Mouse (Mus musculus) liver, embryonic 11.5 days (tissue): ENCODE data around the gene Grin2d. TPM values are rescaled to one million over a fixed set of nuclear protein-coding genes. Genes with fewer than 3 reads are reported as not detected.

Experiments
- ATAC-seq: fragments of 200-750 bp; cut with Nextera tagmentation; replicated peaks from 2 replicates; pipeline ENCODE4 v1.8.0; 2017; ENCODE audit warnings: moderate number of reproducible peaks, mild to moderate bottlenecking, moderate TSS enrichment, moderate library complexity; ENCODE audit not compliant: low FRiP score
- DNase-seq: peaks from one replicate; pipeline ENCODE4 v3.0.0-alpha.2; 2017; ENCODE audit warnings: low spot score
- H3K27ac ChIP-seq: fragments of 300-500 bp; sonication (generic); 2 replicates; pipeline ENCODE4 v1.5.1; 2014; ENCODE audit warnings: mild to moderate bottlenecking, low read depth, low read length, control low read depth
- H3K27me3 ChIP-seq: fragments of 300-500 bp; sonication (generic); replicated peaks from 2 replicates; pipeline ENCODE4 v1.6.1; 2014; ENCODE audit warnings: low read length, mixed read lengths; ENCODE audit not compliant: control insufficient read depth, insufficient read depth
- H3K36me3 ChIP-seq: fragments of 300-500 bp; sonication (generic); 2 replicates; pipeline ENCODE4 v1.6.1; 2014; ENCODE audit warnings: mild to moderate bottlenecking, low read length, moderate library complexity, mixed read lengths; ENCODE audit not compliant: control insufficient read depth, insufficient read depth
- H3K4me1 ChIP-seq: fragments of 300-500 bp; sonication (generic); replicated peaks from 2 replicates; pipeline ENCODE4 v1.6.1; 2014; ENCODE audit warnings: low read length, mixed read lengths; ENCODE audit not compliant: control insufficient read depth, insufficient read depth
- H3K4me2 ChIP-seq: fragments of 300-500 bp; sonication (generic); 2 replicates; pipeline ENCODE4 v1.6.1; 2014; ENCODE audit warnings: mild to moderate bottlenecking, control low read depth, moderate library complexity
- H3K4me3 ChIP-seq: fragments of 300-500 bp; sonication (generic); 2 replicates; pipeline ENCODE4 v1.5.1; 2014; ENCODE audit warnings: low read depth, low read length, control low read depth
- H3K9ac ChIP-seq: fragments of 300-500 bp; sonication (generic); 2 replicates; pipeline ENCODE4 v1.6.1; 2014; ENCODE audit warnings: low read depth, low read length, control low read depth
- H3K9me3 ChIP-seq: fragments of 300-500 bp; sonication (generic); 2 replicates; pipeline ENCODE4 v1.6.1; 2016; ENCODE audit warnings: low read length, inconsistent platforms, mixed read lengths; ENCODE audit not compliant: control insufficient read depth
- WGBS: fragments of 180-500 bp; shearing (Covaris S2); extraction: QIAGEN DNeasy Blood & Tissue Kit; methylation state at CpG from one replicate; pipeline ENCODE4 v1.1.7; 2014; 5-methylcytosine and 5-hydroxymethylcytosine counted together
- polyA plus RNA-seq: library from polyadenylated mRNA; unstranded; fragments of >200 nt; fragmentation: Nextera tagmentation; extraction: Ambion mirVana; gene quantifications from 2 replicates; pipeline ENCODE4 v1.2.1, GENCODE M21; 2014

Grin2d gene
- polyA plus RNA-seq, 1 experiment from 2014 or later, result 0.23 TPM

DNA sequence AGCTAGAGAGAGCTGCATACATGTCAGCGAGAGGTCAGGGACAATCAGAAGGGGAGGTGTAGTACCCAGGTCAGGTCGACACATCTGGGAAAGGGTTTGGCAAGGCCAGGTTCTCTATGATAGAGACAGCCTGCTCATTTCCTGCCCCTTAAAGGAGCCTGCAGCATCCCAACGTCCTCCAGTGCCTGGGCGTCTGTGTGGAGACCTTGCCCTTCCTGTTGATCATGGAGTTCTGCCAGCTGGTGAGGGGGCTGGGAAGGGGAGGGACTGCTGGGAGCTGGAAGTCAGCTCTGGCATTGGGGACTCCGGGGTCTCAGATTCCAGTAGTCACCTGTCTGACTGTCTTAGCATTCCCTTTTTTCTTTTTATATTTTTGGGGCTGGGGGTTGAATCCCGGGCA, 87.5 kb downstream of the Grin2d start:
- H3K27me3 ChIP-seq, result peaks cover 73% of the 10 kb centered on the region
- no peaks in the 10 kb centered on the region for H3K36me3 ChIP-seq
- DNase-seq (no peak), ATAC-seq (no peak)
- H3K4me3 ChIP-seq, result no peak overlapping the region
- H3K9ac ChIP-seq, result no peak overlapping the region
- 63% methylated on average over 6 of the region's 6 CpGs for WGBS
- H3K4me2 ChIP-seq, result no peak overlapping the region
- no peaks in the 10 kb centered on the region for H3K9me3 ChIP-seq
- H3K27ac ChIP-seq, result no peak overlapping the region
- peaks cover 6% of the 10 kb centered on the region; the same call in 1 of the 2 replicates for H3K4me1 ChIP-seq

DNA sequence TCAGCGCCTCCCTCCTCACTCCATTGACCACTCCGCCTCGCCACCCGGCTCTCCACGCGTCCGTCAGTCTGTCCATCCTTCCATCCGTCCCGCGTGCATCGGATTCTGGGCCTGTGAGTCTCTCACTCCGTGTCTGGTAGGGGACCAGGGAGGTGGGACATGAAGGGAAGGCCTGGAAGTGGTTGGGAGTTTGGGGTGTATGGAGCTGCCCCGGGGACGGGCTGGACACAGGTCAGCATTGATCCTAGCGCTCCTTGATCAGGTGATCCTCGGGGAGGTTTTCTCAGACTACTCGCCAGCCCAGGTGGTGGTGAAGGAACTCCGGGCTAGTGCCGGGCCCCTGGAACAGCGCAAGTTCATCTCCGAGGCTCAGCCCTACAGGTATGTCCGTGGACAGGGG, 90.5 kb downstream of the Grin2d start:
- H3K9me3 ChIP-seq, result no peaks in the 10 kb centered on the region
- H3K36me3 ChIP-seq, result no peaks in the 10 kb centered on the region
- WGBS, result 67% methylated on average over 22 of the region's 22 CpGs
- peaks cover 6% of the 10 kb centered on the region; the same call in 1 of the 2 replicates for H3K4me1 ChIP-seq
- ATAC-seq (no peak), DNase-seq (no peak)
- H3K27ac ChIP-seq, result no peak overlapping the region
- H3K9ac ChIP-seq, result no peak overlapping the region
- peak overlapping the region; percentile 24; the same call in 1 of the 2 replicates for H3K4me2 ChIP-seq
- peaks cover 68% of the 10 kb centered on the region for H3K27me3 ChIP-seq
- no peak overlapping the region for H3K4me3 ChIP-seq

DNA sequence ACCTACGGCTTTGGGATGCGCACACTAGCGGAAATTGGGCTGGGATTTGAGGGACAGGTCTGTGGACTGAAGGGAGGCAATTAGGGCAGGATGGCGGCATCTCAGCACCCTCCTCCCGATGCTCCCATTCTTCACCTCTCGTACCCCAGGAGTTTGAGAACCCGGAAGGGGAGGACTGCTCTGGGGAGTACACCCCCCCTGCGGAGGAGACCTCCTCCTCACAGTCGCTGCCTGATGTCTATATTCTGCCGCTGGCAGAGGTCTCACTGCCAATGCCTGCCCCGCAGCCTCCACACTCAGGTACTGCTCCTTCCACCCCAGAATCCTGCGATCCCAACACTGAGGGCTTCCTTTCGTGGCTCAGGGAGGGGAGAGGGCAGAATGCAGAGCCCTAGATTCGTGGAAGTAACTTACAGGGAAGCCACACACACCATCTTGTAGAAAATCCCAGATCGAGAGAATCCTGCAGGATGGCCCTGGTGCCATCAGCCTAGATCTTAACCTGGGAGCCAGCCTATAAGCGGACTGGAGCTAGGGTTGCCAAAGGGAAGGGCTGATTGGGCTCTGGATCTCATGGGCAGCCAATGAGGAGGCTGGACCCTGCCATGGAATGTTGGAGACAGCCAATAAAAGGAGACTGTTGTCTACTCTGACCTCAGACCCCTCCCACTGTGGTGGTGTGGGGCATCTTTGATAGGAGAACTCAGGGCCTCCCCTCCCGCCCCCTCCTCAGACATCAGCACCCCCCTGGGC, 91.3 kb downstream of the Grin2d start:
- Histone ChIP-seq H3K36me3 (no peaks in the 10 kb centered on the region), H3K4me1 (peaks cover 6% of the 10 kb centered on the region; the same call in 1 of the 2 replicates), H3K9me3 (no peaks in the 10 kb centered on the region), H3K9ac (no peak overlapping the region), H3K27ac (no peak overlapping the region), H3K27me3 (peaks cover 60% of the 10 kb centered on the region), H3K4me3 (peak overlapping the region; percentile 54), H3K4me2 (peak overlapping the region; percentile 65)
- DNase-seq (no peak), ATAC-seq (peak; percentile 33; the same call in 1 of the 2 replicates)
- 8% methylated on average over 17 of the region's 17 CpGs for WGBS

DNA sequence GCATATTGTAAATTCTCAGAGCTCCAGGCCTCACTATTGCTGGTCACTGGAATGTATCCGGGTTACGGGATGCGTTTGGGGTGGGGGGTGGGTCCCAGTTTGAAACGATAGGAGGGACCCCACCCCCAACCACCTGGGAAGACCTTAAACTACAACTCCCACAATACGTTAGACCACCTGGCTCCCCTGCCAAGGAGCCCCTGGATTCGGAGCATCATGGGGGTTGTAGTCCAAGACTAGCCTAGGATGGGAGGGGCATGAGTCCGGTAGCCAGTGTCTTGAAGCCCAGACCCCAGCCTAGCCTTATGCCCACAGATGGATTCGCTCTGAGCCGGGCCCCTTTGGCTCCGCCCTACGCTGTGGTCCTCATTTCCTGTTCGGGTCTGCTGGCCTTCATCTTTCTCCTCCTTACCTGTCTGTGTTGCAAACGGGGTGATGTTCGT, 92.0 kb downstream of the Grin2d start:
- H3K9ac ChIP-seq, result no peak overlapping the region
- H3K36me3 ChIP-seq, result no peaks in the 10 kb centered on the region
- ATAC-seq (0 out of 2 replicates have a peak, but pooled peaks have one; percentile 35), DNase-seq (peak; percentile 59)
- H3K4me2 ChIP-seq, result peak overlapping the region; percentile 65
- H3K4me3 ChIP-seq, result peak overlapping the region; percentile 54
- no peak overlapping the region for H3K27ac ChIP-seq
- peaks cover 58% of the 10 kb centered on the region for H3K27me3 ChIP-seq
- no peaks in the 10 kb centered on the region for H3K9me3 ChIP-seq
- WGBS, result 4% methylated on average over 14 of the region's 14 CpGs
- peaks cover 6% of the 10 kb centered on the region; the same call in 1 of the 2 replicates for H3K4me1 ChIP-seq

DNA sequence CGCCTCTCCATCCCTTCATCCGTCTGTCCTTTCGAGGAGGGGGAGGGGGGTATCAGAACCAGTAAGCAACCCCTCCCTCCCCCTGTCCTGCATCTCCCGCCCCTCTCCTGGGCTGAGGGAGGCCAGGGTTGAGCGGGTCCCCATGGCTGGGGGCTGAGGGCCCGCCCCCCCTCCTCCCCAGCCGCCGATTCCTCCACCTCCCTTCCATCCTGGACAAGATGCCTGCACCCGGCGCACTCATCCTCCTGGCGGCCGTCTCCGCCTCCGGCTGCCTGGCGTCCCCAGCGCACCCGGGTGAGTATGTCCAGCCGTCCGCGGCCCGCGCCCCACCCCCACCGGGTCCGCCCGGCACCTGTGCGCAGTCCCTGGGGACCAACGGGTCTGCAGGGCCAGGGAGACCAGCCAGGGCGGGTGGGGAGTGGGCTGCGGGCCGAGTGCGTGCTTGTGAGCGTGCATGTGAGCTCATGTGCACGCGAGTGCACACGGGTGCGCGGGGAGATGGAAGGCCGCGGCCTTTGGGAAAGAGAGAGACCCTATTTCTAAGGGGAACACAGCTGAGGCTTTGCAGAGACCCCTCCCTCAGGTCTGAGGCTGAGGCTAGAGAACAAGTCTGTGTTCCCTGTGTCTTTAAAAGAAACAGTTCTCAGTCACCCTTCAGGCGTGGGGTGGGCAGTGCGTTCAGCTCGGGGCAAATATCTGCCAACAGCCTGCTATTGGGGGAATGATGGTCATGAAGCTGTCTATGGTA, 92.6 kb downstream of the Grin2d start:
- no peak overlapping the region for H3K27ac ChIP-seq
- 3% methylated on average over 38 of the region's 42 CpGs for WGBS
- 0 out of 2 replicates have a peak, but pooled peaks have one; percentile 31 for ATAC-seq

DNA sequence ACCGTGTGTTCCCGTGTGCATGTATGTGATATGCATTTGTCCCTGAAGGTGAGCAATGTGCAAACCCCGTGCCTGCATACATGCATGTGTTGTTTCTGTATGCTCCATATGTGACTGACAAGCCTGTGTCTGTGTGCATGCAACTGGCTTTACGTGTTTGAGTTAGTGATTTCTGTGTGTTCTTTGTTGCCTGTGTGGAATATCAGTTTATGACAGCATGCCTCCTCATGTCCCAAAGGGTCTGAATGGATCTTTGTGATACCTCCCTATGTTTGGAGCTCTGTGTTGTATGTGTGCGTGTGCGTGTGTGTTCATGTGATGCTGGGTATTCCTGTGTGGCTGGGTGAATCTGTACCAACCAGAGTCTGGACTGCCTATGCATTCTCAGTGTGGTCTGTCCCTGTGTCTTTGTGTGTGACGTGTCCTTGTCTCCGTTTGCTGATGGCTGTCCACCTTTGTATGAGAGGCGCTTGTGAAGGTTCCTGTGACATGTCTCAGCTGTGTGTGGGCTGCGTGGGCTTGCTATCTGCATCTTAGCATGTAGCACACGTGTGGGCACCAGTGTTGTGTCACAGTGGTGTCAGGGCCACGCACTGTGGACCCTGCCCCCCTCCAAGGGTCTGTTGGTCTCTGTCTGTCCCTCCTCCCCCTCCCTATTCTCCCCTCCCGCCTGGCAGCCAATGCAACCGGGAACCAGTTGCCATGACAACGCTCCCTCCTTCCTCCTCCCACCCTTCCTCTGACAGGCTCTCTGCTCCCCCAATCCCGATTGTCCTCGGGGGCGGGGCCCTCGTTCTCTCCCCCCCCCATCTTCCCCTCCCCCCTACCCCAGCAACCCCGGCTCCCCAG, 93.4 kb downstream of the Grin2d start, which contains the start of gene Sult2b1:
Gene Sult2b1, minus strand, starts transcription at position 146 of the 849 bp plus-strand sequence.
- Histone ChIP-seq H3K4me2 (peak within 1 kb of the TSS; percentile 86), H3K9ac (peak within 1 kb of the TSS; percentile 64), H3K36me3 (no peaks in the 10 kb centered on the region), H3K9me3 (no peaks in the 10 kb centered on the region), H3K4me1 (peaks cover 6% of the 10 kb centered on the region; the same call in 1 of the 2 replicates), H3K27me3 (peaks cover 54% of the 10 kb centered on the region), H3K27ac (no peak within 1 kb of the TSS), H3K4me3 (peak within 1 kb of the TSS; percentile 60)
- 23% methylated on average over 20 of the region's 20 CpGs for WGBS
- ATAC-seq, result 0 out of 2 replicates have a peak, but pooled peaks have one; percentile 4
- no peak for DNase-seq

More for the DNA sequence above, 92.6 kb downstream of the Grin2d start:
- Histone ChIP-seq H3K4me2 (peak overlapping the region; percentile 65), H3K9ac (peak overlapping the region; percentile 5; the same call in 1 of the 2 replicates), H3K4me3 (peak overlapping the region; percentile 54), H3K4me1 (peaks cover 6% of the 10 kb centered on the region; the same call in 1 of the 2 replicates), H3K9me3 (no peaks in the 10 kb centered on the region), H3K36me3 (no peaks in the 10 kb centered on the region), H3K27me3 (peaks cover 58% of the 10 kb centered on the region)
- DNase-seq, result no peak

DNA sequence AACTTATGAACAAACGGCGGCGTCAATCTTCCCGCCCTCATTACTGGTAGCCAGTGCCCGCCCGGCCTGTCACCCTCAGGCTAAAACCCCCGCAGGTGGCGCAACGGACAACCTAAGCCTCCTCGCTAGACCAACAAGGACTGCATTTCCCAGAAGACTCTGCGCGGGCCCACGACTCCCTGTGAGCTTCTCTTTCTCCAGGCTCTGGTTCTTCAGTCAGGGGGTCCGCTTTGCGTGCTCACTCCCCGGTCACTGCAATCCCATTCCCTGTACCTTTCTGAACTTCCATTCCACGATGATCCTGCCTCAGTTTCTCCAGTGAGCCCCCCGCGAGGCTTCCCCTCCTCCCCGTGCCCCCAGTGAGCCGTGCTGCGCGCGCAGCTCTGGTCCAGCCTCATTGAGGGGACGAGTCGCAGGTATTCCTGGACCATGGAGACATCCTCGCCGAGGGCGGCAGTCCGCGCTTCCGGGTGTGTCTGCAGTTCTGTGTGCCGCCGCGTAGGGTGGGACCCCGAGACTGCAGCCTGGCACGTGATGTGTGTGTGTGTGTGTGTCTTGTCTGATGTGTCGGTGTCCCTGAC, 94.6 kb downstream of the Grin2d start, which contains the start of gene Lmtk3:
Gene Lmtk3, plus strand, starts transcription at position 228 of the 581 bp plus-strand sequence.
- Histone ChIP-seq H3K36me3 (no peaks in the 10 kb centered on the region), H3K4me1 (peaks cover 10% of the 10 kb centered on the region; the same call in 1 of the 2 replicates), H3K4me2 (peak within 1 kb of the TSS; percentile 86), H3K9ac (peak within 1 kb of the TSS; percentile 64), H3K9me3 (no peaks in the 10 kb centered on the region), H3K4me3 (peak within 1 kb of the TSS; percentile 60), H3K27ac (no peak within 1 kb of the TSS), H3K27me3 (peaks cover 58% of the 10 kb centered on the region)
- ATAC-seq (peak; percentile 53; the same call in 1 of the 2 replicates), DNase-seq (peak; percentile 78)
- WGBS, result 2% methylated on average over 38 of the region's 38 CpGs
